Comparison of ENCODE assay signal across 9 mouse cellular contexts in the genomic region with DNA sequence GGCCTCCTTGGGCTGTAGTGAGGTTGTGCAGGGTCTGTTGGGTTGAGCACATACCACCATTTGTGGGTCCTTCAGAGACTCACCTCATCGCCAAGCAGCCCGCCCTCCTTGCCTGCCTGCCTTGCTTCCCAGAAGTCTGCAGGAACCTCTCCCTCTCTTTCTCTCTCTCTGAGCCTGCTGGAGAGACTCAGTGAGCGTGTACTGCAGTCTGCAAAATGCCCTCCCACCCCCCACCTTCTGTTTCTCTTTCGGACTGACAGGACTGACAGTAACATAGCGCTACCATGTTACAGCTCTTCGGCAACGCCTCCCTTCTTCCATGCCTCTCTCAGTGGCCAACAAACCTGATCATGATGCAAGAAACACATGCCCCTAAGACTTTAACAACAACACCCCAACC. TPM values are rescaled to one million over a fixed set of nuclear protein-coding genes. Genes with fewer than 3 reads are reported as not detected.
DNase-seq lines count a peak whose midpoint lies in the region; ATAC-seq and TF ChIP-seq lines count a peak whose summit lies in the region.
"Had no signal": no experiment of that assay in that cellular context is flagged by ENCODE, and none has a peak within 500 bp of the region (broad histone marks: within the 10 kb centered on the region; RNA-seq: fewer than 3 reads in every experiment).

No protein-coding gene starts in this region.

- WGBS in kidney, postnatal 0 days: 28% methylated on average over 7 of the region's 7 CpGs
- WGBS in embryonic facial prominence, embryonic 10.5 days: 48% methylated on average over 7 of the region's 7 CpGs
- WGBS in midbrain, embryonic 14.5 days: 49% methylated on average over 7 of the region's 7 CpGs

- TF ChIP-seq CTCF in kidney, postnatal 0 days (IDR thresholded peaks at IDR 0.05; ENCODE audit: low read depth): no peak

- peak; percentile 31; the same call in 1 of the 2 replicates for ATAC-seq in frontal cortex, adult (ENCODE audit: low TSS enrichment)
- no peak for ATAC-seq in kidney, postnatal 0 days (replicated peaks; ENCODE audit: low FRiP score, low read depth)
- ATAC-seq in midbrain, embryonic 14.5 days (ENCODE audit: low FRiP score, low TSS enrichment): no peak
- ATAC-seq in activated CD4-positive, CD25-positive, alpha-beta regulatory T cell, adult 4 months: no peak

- no peaks in the 10 kb centered on the region for H3K9me3 ChIP-seq in kidney, postnatal 0 days (replicated peaks; ENCODE audit: low read length)
- H3K9me3 ChIP-seq in embryonic facial prominence, embryonic 10.5 days: no peaks in the 10 kb centered on the region
- no peaks in the 10 kb centered on the region for H3K9me3 ChIP-seq in midbrain, embryonic 14.5 days (ENCODE audit: control insufficient read depth, low read length)

- H3K36me3 ChIP-seq in kidney, postnatal 0 days (ENCODE audit: insufficient read depth, low read length): peaks cover 4% of the 10 kb centered on the region; the same call in 1 of the 2 replicates
- peaks cover 14% of the 10 kb centered on the region for H3K36me3 ChIP-seq in embryonic facial prominence, embryonic 10.5 days (replicated peaks)
- no peaks in the 10 kb centered on the region for H3K36me3 ChIP-seq in midbrain, embryonic 14.5 days (ENCODE audit: control insufficient read depth, insufficient read depth, low read length)

- peaks cover 68% of the 10 kb centered on the region for H3K4me1 ChIP-seq in kidney, postnatal 0 days (replicated peaks; ENCODE audit: insufficient read depth, low read length)
- peaks cover 93% of the 10 kb centered on the region for H3K4me1 ChIP-seq in embryonic facial prominence, embryonic 10.5 days
- H3K4me1 ChIP-seq in midbrain, embryonic 14.5 days (ENCODE audit: control insufficient read depth, insufficient read depth, low read length): peaks cover 31% of the 10 kb centered on the region

- H3K27ac ChIP-seq in kidney, postnatal 0 days: peak overlapping the region; percentile 66; the same call in 1 of the 2 replicates
- H3K27ac ChIP-seq in embryonic facial prominence, embryonic 10.5 days (replicated peaks): peak overlapping the region; percentile 72
- 0 out of 2 replicates have a peak overlapping the region, but pooled peaks have one; percentile 41 for H3K27ac ChIP-seq in midbrain, embryonic 14.5 days (replicated peaks; ENCODE audit: low read depth, low read length)

- H3K9ac ChIP-seq in kidney, postnatal 0 days (ENCODE audit: low read depth, low read length): peak overlapping the region; percentile 14; the same call in 1 of the 2 replicates
- H3K9ac ChIP-seq in midbrain, embryonic 14.5 days (replicated peaks; ENCODE audit: low read length): no peak overlapping the region

- H3K4me3 ChIP-seq in kidney, postnatal 0 days (replicated peaks; ENCODE audit: low read depth, low read length): no peak overlapping the region
- H3K4me3 ChIP-seq in embryonic facial prominence, embryonic 10.5 days: peak overlapping the region; percentile 21
- H3K4me3 ChIP-seq in midbrain, embryonic 14.5 days (replicated peaks; ENCODE audit: low read depth, low read length): no peak overlapping the region

- DNase-seq in frontal cortex, adult 2 months (ENCODE audit: extremely low spot score in 1 of 2, low spot score in 1 of 2): no peak
- no peak for DNase-seq in kidney, postnatal 0 days (ENCODE audit: low spot score)
- no peak for DNase-seq in kidney, adult 8-10 months
- DNase-seq in embryonic facial prominence, embryonic 10.5 days (ENCODE audit: low spot score): no peak
- no peak for DNase-seq in midbrain, embryonic 14.5 days
- no peak for DNase-seq in cerebellum, postnatal 10 days
- DNase-seq: gastrocnemius, postnatal 25 days had no signal

- H3K27me3 ChIP-seq in kidney, postnatal 0 days (ENCODE audit: insufficient read depth, low read length): no peaks in the 10 kb centered on the region
- no peaks in the 10 kb centered on the region for H3K27me3 ChIP-seq in embryonic facial prominence, embryonic 10.5 days (replicated peaks; ENCODE audit: low read depth, poor library complexity, severe bottlenecking)
- no peaks in the 10 kb centered on the region for H3K27me3 ChIP-seq in midbrain, embryonic 14.5 days (ENCODE audit: control insufficient read depth, insufficient read depth, low read length)

- H3K4me2 ChIP-seq in kidney, postnatal 0 days (ENCODE audit: low read length): no peak overlapping the region; the same call in 1 of the 2 replicates
- H3K4me2 ChIP-seq in midbrain, embryonic 14.5 days (ENCODE audit: low read length): no peak overlapping the region

RNA-seq across cellular contexts. Expression of a gene that starts 32.1 kb away (rescaled TPM):
- polyA plus RNA-seq in frontal cortex, adult 2 months (2012; rRNA removed): 76.4 and 78.3 TPM in 2 replicates
- polyA plus RNA-seq in kidney, postnatal 0 days (2015; fragmentation: Nextera tagmentation; extraction: Ambion mirVana): 15.5 TPM in 2 replicates
- polyA plus RNA-seq in embryonic facial prominence, embryonic 10.5 days (2016; fragmentation: Nextera tagmentation; extraction: Ambion mirVana): 8.5 and 10.7 TPM in 2 replicates
- 14.3 and 15.4 TPM in 2 replicates for polyA plus RNA-seq in midbrain, embryonic 14.5 days (2014; fragmentation: Nextera tagmentation; extraction: Ambion mirVana)
- polyA plus RNA-seq in activated CD4-positive, CD25-positive, alpha-beta regulatory T cell, adult 4 months (2017; shearing (Covaris generic)): 10 to 100 TPM; 24.7 to 25.0 TPM

RNA-seq across cellular contexts. Expression of a gene that starts 59.3 kb away (rescaled TPM):
- 41.0 and 42.9 TPM in 2 replicates for polyA plus RNA-seq in frontal cortex, adult 2 months (2012; rRNA removed)
- 77.2 and 80.0 TPM in 2 replicates for polyA plus RNA-seq in kidney, postnatal 0 days (2015; fragmentation: Nextera tagmentation; extraction: Ambion mirVana)
- polyA plus RNA-seq in embryonic facial prominence, embryonic 10.5 days (2016; fragmentation: Nextera tagmentation; extraction: Ambion mirVana): 99.6 and 100 TPM in 2 replicates
- 74.1 and 85.6 TPM in 2 replicates for polyA plus RNA-seq in midbrain, embryonic 14.5 days (2014; fragmentation: Nextera tagmentation; extraction: Ambion mirVana)
- polyA plus RNA-seq in activated CD4-positive, CD25-positive, alpha-beta regulatory T cell, adult 4 months (2017; shearing (Covaris generic)): 10 to 100 TPM; 45.1 to 54.9 TPM
